Mouse (Mus musculus) olfactory bulb, adult 2 months (tissue): ENCODE results near the gene Tmem217.

ENCODE experiments used
- CTCF ChIP-seq: fragments of 200-500 bp; IDR thresholded peaks from 2 replicates; pipeline ENCODE4 v1.5.1; 2012; ENCODE audit warnings: low read depth, mild to moderate bottlenecking, low read length, moderate library complexity; ENCODE audit not compliant: insufficient read depth
- POLR2A ChIP-seq: fragments of 200-500 bp; IDR thresholded peaks from 2 replicates; pipeline ENCODE4 v1.6.1; 2012; ENCODE audit warnings: mild to moderate bottlenecking, low read depth, low read length, moderate library complexity; ENCODE audit not compliant: insufficient read depth

GRCm38 (mm10) chr17:29556456-29556855 is 4.3 kb upstream of the Tmem217 start:
- TF ChIP-seq CTCF (no peak), POLR2A (no peak)
